Mouse (Mus musculus) stomach, postnatal 0 days (tissue): ENCODE measurements at regions not wholly inside any gene's neighbourhood (a gene's known extent, or its start where the extent isn't known, plus 50 kb on each side); places are given as distances from the start of the nearest gene placed in this dataset.

Source experiments
- ATAC-seq: fragments of 200-750 bp; cut with Nextera tagmentation; 2 replicates; pipeline ENCODE4 v1.8.0; 2017; ENCODE audit not compliant: low FRiP score, low TSS enrichment
- DNase-seq: peaks from one replicate; pipeline ENCODE4 v3.0.0-alpha.2; 2016; ENCODE audit warnings: low spot score
- H3K27ac ChIP-seq: fragments of 300-500 bp; sonication (generic); replicated peaks from 2 replicates; pipeline ENCODE4 v1.5.1; 2014; ENCODE audit warnings: mild to moderate bottlenecking, control low read depth
- H3K27me3 ChIP-seq: fragments of 300-500 bp; sonication (generic); 2 replicates; pipeline ENCODE4 v1.6.1; 2014; ENCODE audit warnings: low read length; ENCODE audit not compliant: control insufficient read depth, insufficient read depth
- H3K36me3 ChIP-seq: fragments of 300-500 bp; sonication (generic); 2 replicates; pipeline ENCODE4 v1.6.1; 2014; ENCODE audit warnings: low read length, mixed read lengths; ENCODE audit not compliant: control insufficient read depth, insufficient read depth
- H3K4me1 ChIP-seq: fragments of 300-500 bp; sonication (generic); replicated peaks from 2 replicates; pipeline ENCODE4 v1.6.1; 2014; ENCODE audit warnings: antibody characterized with exemption; ENCODE audit not compliant: control insufficient read depth, insufficient read depth
- H3K4me2 ChIP-seq: fragments of 300-500 bp; sonication (generic); replicated peaks from 2 replicates; pipeline ENCODE4 v1.6.1; 2014; ENCODE audit warnings: low read depth, mild to moderate bottlenecking, control low read depth, moderate library complexity
- H3K4me3 ChIP-seq: fragments of 300-500 bp; sonication (generic); 2 replicates; pipeline ENCODE4 v1.5.1; 2014; ENCODE audit warnings: low read depth, low read length, control low read depth
- H3K9ac ChIP-seq: fragments of 300-500 bp; sonication (generic); 2 replicates; pipeline ENCODE4 v1.6.1; 2014; ENCODE audit warnings: mild to moderate bottlenecking, low read length, control low read depth, mixed read lengths
- H3K9me3 ChIP-seq: fragments of 300-500 bp; sonication (generic); 2 replicates; pipeline ENCODE4 v1.6.1; 2016; ENCODE audit warnings: low read length; ENCODE audit not compliant: control insufficient read depth
- CTCF ChIP-seq: IDR thresholded peaks from 2 replicates; pipeline ENCODE4 v1.5.1; 2016; ENCODE audit warnings: antibody characterized with exemption, low read depth, mild to moderate bottlenecking, moderate library complexity
- EP300 ChIP-seq: optimal IDR thresholded peaks from 2 replicates; pipeline ENCODE3; 2016; ENCODE audit warnings: antibody characterized with exemption
- WGBS: fragments of 180-500 bp; shearing (Covaris S2); extraction: QIAGEN DNeasy Blood & Tissue Kit; methylation state at CpG from one replicate; pipeline ENCODE4 v1.1.7; 2014; 5-methylcytosine and 5-hydroxymethylcytosine counted together

GRCm38 (mm10) chr1:22222836-22223235, 261.1 kb upstream of the Kcnq5 start:
- Histone ChIP-seq H3K9me3 (no peaks in the 10 kb centered on the region), H3K27ac (no peak overlapping the region), H3K4me2 (no peak overlapping the region), H3K4me3 (no peak overlapping the region), H3K36me3 (no peaks in the 10 kb centered on the region), H3K9ac (no peak overlapping the region), H3K27me3 (no peaks in the 10 kb centered on the region), H3K4me1 (no peaks in the 10 kb centered on the region)
- WGBS = 45% methylated on average over 1 of the region's 1 CpGs
- TF ChIP-seq CTCF = no peak
- no peak for TF ChIP-seq EP300
- ATAC-seq (no peak), DNase-seq (no peak)

- ATAC-seq = no peak
- Histone ChIP-seq H3K4me1 (no peaks in the 10 kb centered on the region), H3K9ac (no peak overlapping the region), H3K9me3 (no peaks in the 10 kb centered on the region), H3K4me3 (no peak overlapping the region), H3K4me2 (no peak overlapping the region), H3K27ac (no peak overlapping the region), H3K27me3 (no peaks in the 10 kb centered on the region), H3K36me3 (no peaks in the 10 kb centered on the region)
- TF ChIP-seq CTCF (no peak), EP300 (no peak)
- DNase-seq = no peak
- WGBS = 78% methylated on average over 5 of the region's 5 CpGs
These were observed 250.1 kb upstream of the Kcnq5 start for GRCm38 (mm10) chr1:22211795-22212194.

- Histone ChIP-seq H3K27me3 (no peaks in the 10 kb centered on the region), H3K4me3 (no peak overlapping the region), H3K36me3 (no peaks in the 10 kb centered on the region), H3K27ac (no peak overlapping the region), H3K9ac (no peak overlapping the region), H3K4me2 (no peak overlapping the region), H3K4me1 (no peaks in the 10 kb centered on the region), H3K9me3 (no peaks in the 10 kb centered on the region)
- no peak for TF ChIP-seq EP300
- TF ChIP-seq CTCF = no peak
- no peak for ATAC-seq
- DNase-seq = no peak
- WGBS = 81% methylated on average over 4 of the region's 4 CpGs
These were observed 249.5 kb upstream of the Kcnq5 start for GRCm38 (mm10) chr1:22211232-22211631.

GRCm38 (mm10) chr1:22210621-22211020, 248.9 kb upstream of the Kcnq5 start:
- DNase-seq (no peak), ATAC-seq (no peak)
- Histone ChIP-seq H3K27me3 (no peaks in the 10 kb centered on the region), H3K4me3 (no peak overlapping the region), H3K36me3 (no peaks in the 10 kb centered on the region), H3K27ac (no peak overlapping the region), H3K4me1 (no peaks in the 10 kb centered on the region), H3K9ac (no peak overlapping the region), H3K4me2 (no peak overlapping the region), H3K9me3 (no peaks in the 10 kb centered on the region)
- WGBS = 78% methylated on average over 6 of the region's 6 CpGs
- TF ChIP-seq EP300 (no peak), CTCF (no peak)

- Histone ChIP-seq H3K27ac (no peak overlapping the region), H3K36me3 (no peaks in the 10 kb centered on the region), H3K4me1 (no peaks in the 10 kb centered on the region), H3K9me3 (no peaks in the 10 kb centered on the region), H3K4me2 (no peak overlapping the region), H3K4me3 (no peak overlapping the region), H3K27me3 (no peaks in the 10 kb centered on the region), H3K9ac (no peak overlapping the region)
- TF ChIP-seq EP300 = no peak
- TF ChIP-seq CTCF = no peak
- ATAC-seq (no peak), DNase-seq (no peak)
- WGBS = 82% methylated on average over 2 of the region's 2 CpGs
These were observed 246.5 kb upstream of the Kcnq5 start for GRCm38 (mm10) chr1:22208287-22208686.

- DNase-seq (peak; percentile 18), ATAC-seq (peak; percentile 81)
- Histone ChIP-seq H3K9ac (no peak overlapping the region), H3K9me3 (no peaks in the 10 kb centered on the region), H3K27me3 (no peaks in the 10 kb centered on the region), H3K27ac (no peak overlapping the region), H3K4me2 (no peak overlapping the region), H3K36me3 (no peaks in the 10 kb centered on the region), H3K4me3 (no peak overlapping the region), H3K4me1 (no peaks in the 10 kb centered on the region)
- TF ChIP-seq EP300 = no peak
- no peak for TF ChIP-seq CTCF
- WGBS = 34% methylated on average over 5 of the region's 5 CpGs
These were observed 245.2 kb upstream of the Kcnq5 start for GRCm38 (mm10) chr1:22206935-22207334.
